Mouse (Mus musculus): ENCODE measurements around the gene Golga4.
A peak's percentile ranks its signal among the peaks of the same experiment; 100 is the strongest.

Golga4 gene

DNA sequence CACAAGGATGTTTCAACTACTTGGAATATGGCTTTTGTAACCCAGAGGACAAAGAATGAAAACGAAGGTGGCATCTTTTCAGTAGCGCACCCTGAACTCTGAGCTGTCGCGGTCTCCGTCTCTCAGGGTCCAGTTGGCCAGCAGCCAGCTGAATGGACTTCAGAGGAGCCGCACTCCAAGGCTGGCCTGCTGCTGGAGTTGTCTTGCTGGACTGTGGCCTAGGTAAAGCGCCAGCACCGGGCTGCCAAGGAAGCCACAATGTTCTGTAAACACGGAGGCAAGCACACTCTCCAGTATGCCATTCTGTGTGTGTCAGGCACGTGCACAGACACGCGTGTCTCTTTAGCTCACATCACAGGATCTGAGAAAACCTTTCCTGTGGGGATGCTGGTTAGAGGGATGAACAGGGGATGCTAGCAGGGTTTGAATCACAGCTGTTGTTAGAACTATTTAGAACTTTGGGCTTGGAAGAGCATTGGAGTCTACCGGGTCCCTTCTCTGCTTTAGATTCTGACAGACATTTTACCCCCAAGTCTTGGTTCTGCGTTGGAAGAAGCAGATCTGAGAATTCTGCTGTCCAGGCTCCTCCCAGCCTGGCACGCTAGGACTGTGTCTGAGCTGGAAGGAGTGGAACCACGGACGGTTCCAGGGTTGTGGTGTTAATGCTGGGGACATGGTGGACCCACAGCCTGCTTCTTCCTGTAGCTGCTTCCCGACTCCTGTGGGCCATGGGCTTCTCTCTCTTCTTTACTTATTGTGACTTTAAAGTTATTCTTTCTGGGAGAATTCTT lies 116.5 kb downstream of the Golga4 start:
- DNase-seq (ENCODE audit: low spot score in 2 of 2): peak in 1 of 2 experiments; percentile 32

DNA sequence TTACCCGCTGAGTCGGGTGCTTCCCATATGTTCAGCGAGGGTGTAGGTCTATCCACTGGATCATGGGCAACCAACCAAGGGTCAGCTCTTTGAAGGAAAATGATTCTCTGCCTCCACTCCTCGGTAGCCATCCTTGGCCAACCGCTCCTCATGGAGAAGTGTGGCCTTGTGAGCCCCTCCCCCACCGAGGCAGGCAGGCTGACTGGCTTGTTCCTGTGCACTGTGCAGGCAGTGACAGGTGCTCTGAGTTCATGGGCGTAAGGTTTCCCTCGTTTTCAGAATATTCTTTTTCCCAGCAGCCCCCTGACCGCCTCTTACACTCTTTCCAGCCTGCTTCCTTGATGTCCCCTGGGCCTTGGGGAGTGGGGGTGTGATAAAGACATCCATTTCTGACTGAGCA lies 117.4 kb downstream of the Golga4 start:
- DNase-seq (ENCODE audit: low spot score in 2 of 2): no peak

DNA sequence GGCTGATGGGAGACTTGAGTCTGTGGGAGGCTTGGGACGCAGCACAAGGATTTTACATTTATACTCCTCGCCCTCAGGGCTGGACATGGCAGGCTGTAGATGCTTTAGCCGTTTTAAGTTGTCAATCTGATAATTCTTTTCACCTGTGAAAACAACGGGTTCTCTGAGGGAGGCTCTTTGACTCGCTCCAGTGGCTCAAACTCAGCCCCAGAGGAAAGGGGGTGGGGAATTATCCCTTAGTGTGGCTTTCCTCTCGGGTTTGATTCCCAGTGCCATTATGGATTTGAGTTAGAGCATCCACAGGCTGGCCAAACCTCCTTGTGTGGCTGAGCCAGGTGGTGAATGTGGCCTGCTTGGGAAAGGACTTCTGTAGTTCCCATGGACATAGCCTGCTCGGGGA lies 118.1 kb downstream of the Golga4 start:
- DNase-seq (ENCODE audit: low spot score in 2 of 2): no peak

DNA sequence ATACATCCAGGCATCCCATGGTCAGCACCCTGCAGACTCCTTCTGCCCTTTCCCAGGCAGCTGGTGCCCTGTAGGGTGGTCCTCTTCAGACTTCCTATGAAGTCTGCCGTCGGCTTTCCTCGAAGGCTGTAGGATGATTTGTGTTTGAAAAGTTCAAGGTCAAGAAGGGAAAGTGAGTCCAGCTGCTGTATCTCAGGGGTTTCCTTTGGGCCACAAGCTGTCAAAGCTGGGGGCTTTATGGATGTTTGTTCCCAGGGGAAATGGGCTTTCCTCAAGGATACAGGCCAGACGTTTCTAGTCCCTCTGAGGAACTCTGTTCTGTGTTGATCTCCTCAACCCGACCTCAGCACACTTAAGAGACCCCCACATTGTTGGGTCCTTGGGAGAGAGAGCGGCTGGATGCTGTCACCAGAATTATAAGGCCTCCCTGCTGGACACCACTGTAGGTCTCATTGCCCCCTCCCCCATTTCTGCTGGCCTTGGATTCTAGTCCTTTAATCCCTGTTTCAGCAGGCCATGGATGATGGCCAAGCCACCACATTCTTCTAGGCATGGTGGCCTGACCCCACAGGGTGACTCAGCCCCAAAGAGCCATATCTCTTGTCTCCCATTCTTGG lies 123.8 kb downstream of the Golga4 start:
- DNase-seq (ENCODE audit: low spot score in 2 of 2): no peak
